Mouse (Mus musculus) erythroblast, embryonic 14.5 days (primary cell): ENCODE data around the gene Inafm2. TPM values are rescaled to one million over a fixed set of nuclear protein-coding genes. Genes with fewer than 3 reads are reported as not detected.

Experiments
- H3K27me3 ChIP-seq: 2 replicates; pipeline ENCODE4 v1.6.1; 2012; ENCODE audit warnings: inconsistent platforms; ENCODE audit not compliant: control insufficient read depth
- H3K36me3 ChIP-seq: 2 replicates; pipeline ENCODE4 v1.6.1; 2012; ENCODE audit warnings: mild to moderate bottlenecking, inconsistent platforms; ENCODE audit not compliant: control insufficient read depth
- H3K4me1 ChIP-seq: 2 replicates; pipeline ENCODE4 v1.6.1; 2012; ENCODE audit warnings: inconsistent platforms; ENCODE audit not compliant: control insufficient read depth
- H3K4me3 ChIP-seq: replicated peaks from 2 replicates; pipeline ENCODE3; 2012; ENCODE audit warnings: moderate library complexity, mild to moderate bottlenecking, inconsistent platforms
- H3K9me3 ChIP-seq: 2 replicates; pipeline ENCODE4 v1.6.1; 2012; ENCODE audit warnings: low read length, inconsistent platforms, mixed read lengths; ENCODE audit not compliant: control insufficient read depth
- GATA1 ChIP-seq: IDR thresholded peaks from 2 replicates; pipeline ENCODE4 v1.6.1; 2012; ENCODE audit warnings: low read length, inconsistent platforms, mixed read lengths
- TAL1 ChIP-seq: IDR thresholded peaks from 3 replicates; pipeline ENCODE4 v1.6.1; 2012; ENCODE audit warnings: low read length, inconsistent platforms, mixed read lengths
- polyA plus RNA-seq: library from polyadenylated mRNA; stranded (reverse); fragments of >175 nt; gene quantifications from 2 replicates; pipeline ENCODE4 v1.2.3, GENCODE M21; 2012

Inafm2 gene
- polyA plus RNA-seq, 1 experiment = 3.0 TPM

GRCm38 (mm10) chr2:118750476-118750875 lies 4.9 kb downstream of the Inafm2 start:
- H3K27me3 ChIP-seq = no peaks in the 10 kb centered on the region
- H3K4me1 ChIP-seq = peaks cover 78% of the 10 kb centered on the region
- H3K9me3 ChIP-seq = no peaks in the 10 kb centered on the region
- no peak for TF ChIP-seq TAL1
- TF ChIP-seq GATA1 = no peak
- H3K4me3 ChIP-seq = no peak overlapping the region
- peaks cover 55% of the 10 kb centered on the region for H3K36me3 ChIP-seq

GRCm38 (mm10) chr2:118751896-118752791 lies 6.6 kb downstream of the Inafm2 start:
- TF ChIP-seq GATA1 = no peak
- TF ChIP-seq TAL1 = no peak
- H3K4me1 ChIP-seq = peaks cover 73% of the 10 kb centered on the region
- H3K27me3 ChIP-seq = no peaks in the 10 kb centered on the region; the same call in 1 of the 2 replicates
- peaks cover 55% of the 10 kb centered on the region for H3K36me3 ChIP-seq
- peak overlapping the region; percentile 21 for H3K4me3 ChIP-seq
- H3K9me3 ChIP-seq = no peaks in the 10 kb centered on the region

GRCm38 (mm10) chr2:118752792-118753108 lies 7.2 kb downstream of the Inafm2 start:
- peaks cover 67% of the 10 kb centered on the region for H3K4me1 ChIP-seq
- peaks cover 50% of the 10 kb centered on the region for H3K36me3 ChIP-seq

GRCm38 (mm10) chr2:118754143-118754542 lies 8.6 kb downstream of the Inafm2 start:
- no peak for TF ChIP-seq GATA1
- TF ChIP-seq TAL1 = no peak
- Histone ChIP-seq H3K9me3 (no peaks in the 10 kb centered on the region), H3K36me3 (peaks cover 36% of the 10 kb centered on the region), H3K27me3 (no peaks in the 10 kb centered on the region; the same call in 1 of the 2 replicates), H3K4me3 (no peak overlapping the region), H3K4me1 (peaks cover 56% of the 10 kb centered on the region)

More at GRCm38 (mm10) chr2:118752792-118753108, 7.2 kb downstream of the Inafm2 start:
- peak overlapping the region; percentile 21 for H3K4me3 ChIP-seq
- TF ChIP-seq GATA1 = no peak
- TF ChIP-seq TAL1 = no peak
- no peaks in the 10 kb centered on the region; the same call in 1 of the 2 replicates for H3K27me3 ChIP-seq
- no peaks in the 10 kb centered on the region for H3K9me3 ChIP-seq

GRCm38 (mm10) chr2:118755407-118755806 lies 9.8 kb downstream of the Inafm2 start:
- Histone ChIP-seq H3K9me3 (no peaks in the 10 kb centered on the region), H3K4me1 (peaks cover 56% of the 10 kb centered on the region), H3K4me3 (no peak overlapping the region), H3K27me3 (no peaks in the 10 kb centered on the region; the same call in 1 of the 2 replicates), H3K36me3 (peaks cover 23% of the 10 kb centered on the region)
- TF ChIP-seq TAL1 = no peak

- H3K4me3 ChIP-seq = no peak overlapping the region
- H3K4me1 ChIP-seq = peaks cover 52% of the 10 kb centered on the region
- no peaks in the 10 kb centered on the region; the same call in 1 of the 2 replicates for H3K27me3 ChIP-seq
- peaks cover 17% of the 10 kb centered on the region for H3K36me3 ChIP-seq
- no peaks in the 10 kb centered on the region for H3K9me3 ChIP-seq
- no peak for TF ChIP-seq TAL1
- no peak for TF ChIP-seq GATA1
Observed at GRCm38 (mm10) chr2:118756103-118756502, 10.5 kb downstream of the Inafm2 start.

- Histone ChIP-seq H3K27me3 (peaks cover 6% of the 10 kb centered on the region; the same call in 1 of the 2 replicates), H3K4me3 (no peak overlapping the region), H3K4me1 (peaks cover 50% of the 10 kb centered on the region)
Observed at GRCm38 (mm10) chr2:118759828-118760227, 14.3 kb downstream of the Inafm2 start.

GRCm38 (mm10) chr2:118760311-118761025 lies 14.9 kb downstream of the Inafm2 start:
- no peak for TF ChIP-seq TAL1
- no peak for TF ChIP-seq GATA1
- H3K36me3 ChIP-seq = no peaks in the 10 kb centered on the region
- peaks cover 6% of the 10 kb centered on the region; the same call in 1 of the 2 replicates for H3K27me3 ChIP-seq
- H3K4me3 ChIP-seq = no peak overlapping the region
- peaks cover 50% of the 10 kb centered on the region for H3K4me1 ChIP-seq
- no peaks in the 10 kb centered on the region for H3K9me3 ChIP-seq

More at GRCm38 (mm10) chr2:118759828-118760227, 14.3 kb downstream of the Inafm2 start:
- no peaks in the 10 kb centered on the region for H3K36me3 ChIP-seq
- no peaks in the 10 kb centered on the region for H3K9me3 ChIP-seq
- TF ChIP-seq GATA1 = no peak
- no peak for TF ChIP-seq TAL1

- Histone ChIP-seq H3K9me3 (no peaks in the 10 kb centered on the region), H3K4me1 (peaks cover 42% of the 10 kb centered on the region), H3K36me3 (no peaks in the 10 kb centered on the region), H3K4me3 (no peak overlapping the region), H3K27me3 (peaks cover 6% of the 10 kb centered on the region; the same call in 1 of the 2 replicates)
- TF ChIP-seq GATA1 (no peak), TAL1 (no peak)
Observed at GRCm38 (mm10) chr2:118761358-118761757, 15.8 kb downstream of the Inafm2 start.
